8 mouse cellular contexts compared by ENCODE assay signal in genomic region chr5:66617921-66618460, GRCm38 (mm10). TPM values are rescaled to one million over a fixed set of nuclear protein-coding genes. Genes with fewer than 3 reads are reported as not detected.
DNase-seq lines count a peak whose midpoint lies in the region; ATAC-seq and TF ChIP-seq lines count a peak whose summit lies in the region.

No protein-coding gene starts in this region.

- H3K9me3 ChIP-seq in midbrain, embryonic 16.5 days (replicated peaks; ENCODE audit: control insufficient read depth, low read length, poor library complexity, severe bottlenecking): no peaks in the 10 kb centered on the region

- no peaks in the 10 kb centered on the region for H3K27me3 ChIP-seq in midbrain, embryonic 16.5 days (ENCODE audit: control insufficient read depth, insufficient read depth, low read depth, low read length)

- H3K36me3 ChIP-seq in midbrain, embryonic 16.5 days (ENCODE audit: control insufficient read depth, insufficient read depth, low read length): no peaks in the 10 kb centered on the region

- no peak for TF ChIP-seq CTCF in cortical plate, adult 2 months (IDR thresholded peaks at IDR 0.05; ENCODE audit: extremely low read depth, insufficient read depth, low read length)

- peak; percentile 63 for ATAC-seq in midbrain, embryonic 16.5 days

- DNase-seq in layer of hippocampus, postnatal 36 days: peak; percentile 32 to 39
- no peak for DNase-seq in layer of hippocampus, adult 9-10 months (ENCODE audit: low spot score)
- DNase-seq in NIH3T3 (ENCODE audit: low read depth): peak; percentile 53
- peak; percentile 47 to 50 for DNase-seq in heart, postnatal 14 days
- DNase-seq in kidney, postnatal 4 days: peak; percentile 66 to 82
- DNase-seq in urinary bladder, adult 2 months (ENCODE audit: low spot score): no peak

- H3K4me1 ChIP-seq in cortical plate, adult 2 months (ENCODE audit: control insufficient read depth, insufficient read depth, low read length): peaks cover 12% of the 10 kb centered on the region
- peaks cover 33% of the 10 kb centered on the region for H3K4me1 ChIP-seq in midbrain, embryonic 16.5 days (ENCODE audit: control insufficient read depth, insufficient read depth, low read length)

- whole genome bisulfite sequencing in midbrain, embryonic 16.5 days: 1% methylated on average over 47 of the region's 54 CpGs

- peak overlapping the region; percentile 89 for H3K4me3 ChIP-seq in cortical plate, adult 2 months (ENCODE audit: insufficient read depth, low read length)
- peak overlapping the region; percentile 90 for H3K4me3 ChIP-seq in midbrain, embryonic 16.5 days (ENCODE audit: low read depth, low read length)

- H3K4me2 ChIP-seq in midbrain, embryonic 16.5 days (ENCODE audit: low read length): peak overlapping the region; percentile 71

- intact Hi-C loops in heart, postnatal 14 days (cut with DNase I): loop anchor here (1.0 to 5.0 kb wide), 5 partner anchors 43 to 195 kb away; no protein-coding TSS in a partner anchor

- TF ChIP-seq POLR2A in cortical plate, adult 2 months (IDR thresholded peaks at IDR 0.05; ENCODE audit: extremely low read depth, insufficient read depth, low read length): no peak

- peak overlapping the region; percentile 95 for H3K9ac ChIP-seq in midbrain, embryonic 16.5 days (ENCODE audit: low read depth, low read length)

- H3K27ac ChIP-seq in cortical plate, adult 2 months (ENCODE audit: insufficient read depth, low read length): peak overlapping the region; percentile 97
- H3K27ac ChIP-seq in midbrain, embryonic 16.5 days (ENCODE audit: low read length): peak overlapping the region; percentile 95

RNA-seq across cellular contexts. Expression of gene Apbb2, which starts 0.6 kb away (rescaled TPM):
- 10 to 100 TPM; 48.7 to 59.2 TPM for total RNA-seq in layer of hippocampus, postnatal 36 days (2021)
- polyA plus RNA-seq in cortical plate, adult 2 months (2012; rRNA removed): 24.7 and 28.8 TPM in 2 replicates
- 10 to 100 TPM; 48.0 to 55.1 TPM for total RNA-seq in heart, postnatal 14 days (2021)
- 107 and 108 TPM in 2 replicates for polyA plus RNA-seq in midbrain, embryonic 16.5 days (2015; fragmentation: Nextera tagmentation; extraction: Ambion mirVana)
- polyA plus RNA-seq in urinary bladder, adult 2 months (2012; rRNA removed): 12.3 and 21.0 TPM in 2 replicates

RNA-seq across cellular contexts. Expression of gene Uchl1, which starts 57.9 kb away (rescaled TPM):
- total RNA-seq in layer of hippocampus, postnatal 36 days (2021): 100 to 1,000 TPM; 825 to 952 TPM
- polyA plus RNA-seq in cortical plate, adult 2 months (2012; rRNA removed): 1,141 and 1,161 TPM in 2 replicates
- total RNA-seq in heart, postnatal 14 days (2021): 10 to 100 TPM; 13.8 to 14.1 TPM
- polyA plus RNA-seq in midbrain, embryonic 16.5 days (2015; fragmentation: Nextera tagmentation; extraction: Ambion mirVana): 2,002 and 2,007 TPM in 2 replicates
- polyA plus RNA-seq in urinary bladder, adult 2 months (2012; rRNA removed): 466 and 720 TPM in 2 replicates

Comparison
In these comparisons a context has a peak if more than half of its experiments do, and no peak if none do; other contexts are left out.
1. DNase-seq: peak in layer of hippocampus, postnatal 36 days (2 of 2), NIH3T3 (single experiment), heart, postnatal 14 days (2 of 2) and kidney, postnatal 4 days (2 of 2); none in layer of hippocampus, adult 9-10 months (single experiment) and urinary bladder, adult 2 months (single experiment).